Mouse (Mus musculus) lung, postnatal 0 days (tissue): ENCODE results near the gene Six3.

Experiments used
- CTCF ChIP-seq: IDR thresholded peaks from 2 replicates; pipeline ENCODE4 v1.5.1; 2016; ENCODE audit warnings: antibody characterized with exemption, mild to moderate bottlenecking
- EP300 ChIP-seq: IDR thresholded peaks from 2 replicates; pipeline ENCODE4 v1.6.1; 2016; ENCODE audit warnings: antibody characterized with exemption, mild to moderate bottlenecking, control low read depth

GRCm38 (mm10) chr17:85618359-85619112, 5.1 kb downstream of the Six3 start:
- TF ChIP-seq EP300 (no peak), CTCF (no peak)
